Mouse (Mus musculus) kidney, adult 2 months (tissue): ENCODE results near the gene Mkrn2os. TPM values are rescaled to one million over a fixed set of nuclear protein-coding genes. Genes with fewer than 3 reads are reported as not detected.

ENCODE experiments used
- DNase-seq: peaks from one replicate; pipeline ENCODE4 v3.0.0; 2021
- H3K27ac ChIP-seq: fragments of 200-500 bp; 2 replicates; pipeline ENCODE4 v1.5.1; 2012; ENCODE audit warnings: low read depth, low read length, control low read depth, inconsistent platforms; ENCODE audit not compliant: insufficient read depth
- H3K27me3 ChIP-seq: fragments of 200-500 bp; replicated peaks from 2 replicates; pipeline ENCODE4 v1.6.1; 2012; ENCODE audit warnings: mild to moderate bottlenecking, moderate library complexity, low read length, inconsistent platforms; ENCODE audit not compliant: control insufficient read depth, insufficient read depth
- H3K36me3 ChIP-seq: fragments of 200-500 bp; 2 replicates; pipeline ENCODE4 v1.6.1; 2012; ENCODE audit warnings: mild to moderate bottlenecking, moderate library complexity, low read length, inconsistent platforms; ENCODE audit not compliant: control insufficient read depth, insufficient read depth
- H3K4me1 ChIP-seq: fragments of 200-500 bp; 2 replicates; pipeline ENCODE4 v1.6.1; 2011; ENCODE audit warnings: low read length; ENCODE audit not compliant: control insufficient read depth, insufficient read depth
- H3K4me3 ChIP-seq: fragments of 200-500 bp; 2 replicates; pipeline ENCODE4 v1.5.1; 2011; ENCODE audit warnings: mild to moderate bottlenecking, low read depth, low read length, control low read depth; ENCODE audit not compliant: insufficient read depth
- CTCF ChIP-seq: fragments of 200-500 bp; conservative IDR thresholded peaks from 2 replicates; pipeline ENCODE4 v1.5.1; 2011; ENCODE audit warnings: low read depth, mild to moderate bottlenecking, control low read depth, low read length, moderate library complexity, mixed read lengths; ENCODE audit not compliant: insufficient read depth, insufficient read length
- POLR2A ChIP-seq: fragments of 200-500 bp; IDR thresholded peaks from one replicate; pipeline ENCODE4 v1.6.1; 2011; ENCODE audit warnings: low read depth, low read length, control low read depth
- WGBS: fragments of 180-500 bp; shearing (Covaris S2); methylation state at CpG from one replicate; pipeline ENCODE4 v1.1.7; 2018; 5-methylcytosine and 5-hydroxymethylcytosine counted together
- polyA plus RNA-seq: library from polyadenylated mRNA; depleted of rRNA; stranded (reverse); fragments of >200 nt; gene quantifications from 2 replicates; pipeline ENCODE4 v1.2.3, GENCODE M21; 2012

The Mkrn2os gene
- polyA plus RNA-seq, 1 experiment = 15.4 TPM

DNA sequence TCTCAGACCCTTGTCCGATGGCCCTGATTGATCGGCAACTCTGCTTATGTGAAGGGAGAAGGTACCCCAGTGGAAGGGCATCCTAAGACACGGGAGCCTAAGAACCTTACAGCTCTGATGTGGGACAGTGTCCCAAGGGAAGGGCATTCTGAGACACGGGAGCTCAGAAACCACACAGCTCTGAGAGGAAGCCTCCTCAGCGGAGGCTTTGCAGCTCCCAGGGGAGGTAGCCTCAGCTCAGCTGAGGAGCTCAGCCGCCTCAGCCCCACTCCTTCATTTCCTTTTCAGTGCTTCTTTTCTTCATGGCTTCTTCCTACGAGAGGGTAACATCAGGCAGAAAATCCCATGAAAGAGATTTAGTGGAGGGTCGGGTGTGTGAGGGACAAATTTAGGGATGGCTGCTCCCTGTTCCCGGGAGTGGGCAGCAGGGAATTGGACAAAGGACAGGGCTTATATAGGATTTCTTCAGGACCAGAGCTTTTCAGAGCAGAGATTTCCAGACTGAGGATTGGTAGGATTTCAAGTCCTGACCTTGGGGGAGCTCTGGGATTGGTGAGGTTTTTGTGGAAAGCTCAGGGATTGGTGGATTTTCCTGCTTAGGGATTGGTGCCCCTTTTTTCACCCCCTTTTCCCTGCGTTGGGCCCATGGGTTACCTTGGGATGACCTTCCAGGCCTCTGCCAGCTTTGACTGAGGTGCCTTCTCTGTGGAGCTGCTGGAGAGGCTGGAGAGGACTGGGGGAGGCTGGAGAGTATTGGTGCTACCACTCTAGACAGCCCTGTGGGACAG is 9.9 kb downstream of the Mkrn2os start:
- H3K36me3 ChIP-seq = no peaks in the 10 kb centered on the region
- H3K4me3 ChIP-seq = no peak overlapping the region
- WGBS = 78% methylated on average over 10 of the region's 10 CpGs
- TF ChIP-seq POLR2A = no peak
- no peaks in the 10 kb centered on the region for H3K27me3 ChIP-seq
- H3K4me1 ChIP-seq = no peaks in the 10 kb centered on the region
- no peak for DNase-seq
- H3K27ac ChIP-seq = no peak overlapping the region

DNA sequence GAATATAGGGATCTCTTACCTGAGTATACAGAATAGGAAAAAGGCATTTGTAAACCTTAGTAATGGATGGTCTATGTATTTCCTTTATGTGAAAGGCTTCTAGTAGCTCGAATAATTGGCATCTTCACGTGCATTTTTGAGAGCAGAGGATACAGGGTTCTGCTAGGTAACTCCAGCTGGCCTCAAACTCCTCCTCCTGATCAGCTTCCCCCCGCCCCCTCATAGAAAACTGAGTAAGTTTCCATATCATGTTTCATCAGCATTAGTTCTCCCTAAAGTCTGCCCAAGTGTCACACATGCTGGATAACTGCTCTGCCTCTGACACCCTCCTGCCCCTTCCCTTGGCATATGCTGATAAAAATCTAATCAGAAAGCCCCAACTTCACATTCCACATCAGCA is 11.6 kb downstream of the Mkrn2os start:
- H3K4me3 ChIP-seq = no peak overlapping the region
- TF ChIP-seq CTCF (no peak), POLR2A (no peak)
- 73% methylated on average over 3 of the region's 3 CpGs for WGBS
- no peaks in the 10 kb centered on the region for H3K4me1 ChIP-seq
- no peaks in the 10 kb centered on the region for H3K27me3 ChIP-seq
- DNase-seq = no peak
- H3K36me3 ChIP-seq = no peaks in the 10 kb centered on the region
- no peak overlapping the region for H3K27ac ChIP-seq

GRCm38 (mm10) chr6:115577941-115578340 is 14.4 kb downstream of the Mkrn2os start:
- WGBS = 76% methylated on average over 9 of the region's 9 CpGs
- DNase-seq = peak; percentile 21
- no peak overlapping the region for H3K4me3 ChIP-seq
- no peaks in the 10 kb centered on the region for H3K27me3 ChIP-seq
- H3K36me3 ChIP-seq = no peaks in the 10 kb centered on the region
- no peak for TF ChIP-seq POLR2A
- TF ChIP-seq CTCF = no peak
- no peak overlapping the region for H3K27ac ChIP-seq
- no peaks in the 10 kb centered on the region for H3K4me1 ChIP-seq

DNA sequence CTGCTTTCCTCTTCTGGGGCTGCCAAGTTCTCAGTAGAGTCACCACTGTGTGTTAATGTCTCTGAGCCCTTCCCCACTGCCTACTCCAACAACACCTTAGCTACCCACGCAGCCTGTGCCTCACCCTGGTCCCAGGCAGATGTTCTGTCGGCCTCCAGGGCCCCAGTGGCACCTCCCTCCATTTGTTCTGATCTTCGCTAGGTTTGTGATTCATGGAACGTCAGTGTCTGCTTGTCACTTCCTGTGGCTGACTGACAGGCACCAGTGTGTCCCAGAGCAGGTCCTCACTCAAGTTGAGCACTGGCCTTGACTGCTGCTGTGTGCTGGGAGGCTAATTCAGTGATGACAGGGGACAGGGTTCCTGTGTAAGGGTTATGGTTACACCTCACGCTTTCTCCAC is 15.0 kb downstream of the Mkrn2os start:
- Histone ChIP-seq H3K27me3 (no peaks in the 10 kb centered on the region), H3K4me1 (no peaks in the 10 kb centered on the region), H3K36me3 (no peaks in the 10 kb centered on the region), H3K27ac (no peak overlapping the region), H3K4me3 (no peak overlapping the region)
- WGBS = 77% methylated on average over 5 of the region's 5 CpGs
- TF ChIP-seq POLR2A = no peak
- TF ChIP-seq CTCF = no peak
- no peak for DNase-seq

GRCm38 (mm10) chr6:115574171-115574570 is 18.2 kb downstream of the Mkrn2os start:
- Histone ChIP-seq H3K4me3 (no peak overlapping the region), H3K36me3 (no peaks in the 10 kb centered on the region), H3K4me1 (no peaks in the 10 kb centered on the region), H3K27ac (no peak overlapping the region), H3K27me3 (no peaks in the 10 kb centered on the region)
- 93% methylated on average over 7 of the region's 7 CpGs for WGBS
- TF ChIP-seq POLR2A (no peak), CTCF (no peak)
- DNase-seq = no peak

DNA sequence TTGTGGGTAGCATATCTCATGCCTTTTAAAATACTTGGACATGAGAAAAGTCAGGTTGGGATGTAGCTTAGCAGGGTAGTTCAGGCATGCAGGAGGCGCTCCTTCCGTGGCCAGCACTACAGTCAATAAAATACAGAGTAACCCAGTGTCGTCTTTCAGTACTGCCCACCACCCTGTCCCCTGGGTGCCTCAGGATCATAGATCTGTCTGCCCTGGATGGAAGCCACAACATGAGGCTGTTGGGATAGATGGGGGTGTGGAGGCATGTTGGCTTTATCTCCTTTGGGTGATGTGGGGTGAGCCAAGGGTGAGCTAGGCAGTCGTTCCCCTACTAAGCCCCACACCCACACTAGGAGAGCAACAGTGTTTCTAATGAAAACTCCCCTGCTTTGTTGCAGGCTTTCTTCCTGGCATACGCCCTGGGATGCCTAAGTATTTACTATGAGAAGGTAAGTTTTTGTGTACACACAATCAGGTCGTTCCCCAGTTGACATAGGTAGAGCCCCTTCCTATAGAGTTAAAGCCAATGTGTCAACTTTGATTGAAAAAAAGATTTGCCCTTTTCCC is 26.8 kb downstream of the Mkrn2os start:
- Histone ChIP-seq H3K27ac (no peak overlapping the region), H3K4me1 (no peaks in the 10 kb centered on the region), H3K4me3 (no peak overlapping the region), H3K27me3 (no peaks in the 10 kb centered on the region), H3K36me3 (no peaks in the 10 kb centered on the region)
- no peak for DNase-seq
- WGBS = 85% methylated on average over 6 of the region's 6 CpGs
- TF ChIP-seq CTCF (no peak), POLR2A (no peak)

DNA sequence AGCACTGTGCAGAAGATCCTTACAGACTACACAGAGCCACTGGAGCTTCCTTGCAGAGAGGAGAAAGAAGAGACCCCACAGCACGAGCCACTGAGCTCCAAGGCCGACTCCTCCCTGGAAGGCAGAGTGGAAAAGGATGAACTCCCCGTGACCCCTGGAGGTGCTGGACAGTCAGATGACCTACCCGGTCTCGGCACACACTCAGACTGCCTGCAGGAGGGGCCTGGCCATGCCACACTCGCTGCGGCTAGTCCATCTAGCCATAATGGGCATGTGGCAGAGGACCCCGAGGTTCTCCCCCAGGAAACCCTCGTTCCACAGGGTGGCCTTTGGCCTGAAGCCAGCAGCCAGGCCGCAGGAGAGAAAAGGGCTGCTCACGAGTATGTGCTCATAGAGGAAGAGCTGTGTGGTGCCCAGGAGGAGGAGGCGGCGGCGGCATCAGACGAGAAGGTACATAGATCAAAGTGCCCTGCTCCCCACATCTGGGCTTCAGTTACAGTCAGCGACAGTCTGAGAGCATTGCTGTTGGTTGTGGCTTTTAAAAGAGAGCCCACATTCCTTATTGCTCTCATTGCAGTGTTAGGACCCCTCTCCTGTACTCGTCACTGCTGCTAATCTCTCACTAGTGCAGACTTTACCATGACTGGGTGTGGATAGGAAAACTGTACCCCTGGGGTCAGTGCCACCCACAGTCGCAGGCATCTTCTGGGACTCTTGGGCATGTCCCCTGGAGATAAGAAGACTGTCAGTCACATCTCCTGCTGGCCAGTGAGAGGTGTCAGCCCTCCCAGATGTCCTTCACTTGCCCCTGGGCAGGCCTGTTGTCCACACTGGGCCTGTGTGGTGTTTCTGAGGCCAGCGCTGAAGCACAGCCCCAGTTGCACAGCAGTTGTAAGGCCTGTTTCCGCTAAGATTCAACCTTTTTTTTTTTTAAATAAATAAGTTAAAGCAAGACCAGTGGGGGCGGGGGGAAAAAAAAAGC is 32.4 kb downstream of the Mkrn2os start:
- Histone ChIP-seq H3K27ac (no peak overlapping the region), H3K4me3 (no peak overlapping the region; the same call in 1 of the 2 replicates)
- DNase-seq = peak; percentile 74

More for the DNA sequence above, 32.4 kb downstream of the Mkrn2os start:
- TF ChIP-seq CTCF = no peak
- no peak for TF ChIP-seq POLR2A
- H3K36me3 ChIP-seq = no peaks in the 10 kb centered on the region
- whole genome bisulfite sequencing = 42% methylated on average over 21 of the region's 21 CpGs
- peaks cover 6% of the 10 kb centered on the region for H3K4me1 ChIP-seq
- H3K27me3 ChIP-seq = no peaks in the 10 kb centered on the region
